Comparison of ENCODE assay signal across 9 mouse cellular contexts in the genomic region with DNA sequence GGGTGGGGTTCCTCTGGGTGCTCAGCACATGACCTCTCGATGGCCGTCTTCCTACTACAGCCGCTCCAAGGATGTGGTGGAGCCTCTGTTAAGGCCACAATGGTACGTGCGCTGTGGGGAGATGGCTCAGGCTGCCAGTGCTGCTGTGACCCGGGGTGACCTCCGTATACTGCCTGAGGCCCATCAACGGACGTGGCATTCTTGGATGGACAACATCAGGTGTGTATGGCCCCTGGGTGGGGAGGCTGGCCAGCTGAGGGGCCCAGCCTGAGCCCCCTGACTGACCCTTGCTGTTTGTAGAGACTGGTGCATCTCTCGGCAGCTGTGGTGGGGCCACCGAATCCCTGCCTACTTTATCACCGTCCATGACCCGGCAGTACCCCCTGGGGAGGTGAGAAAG.
"Had no signal": no experiment of that assay in that cellular context is flagged by ENCODE, and none has a peak within 500 bp of the region (broad histone marks: within the 10 kb centered on the region; RNA-seq: fewer than 3 reads in every experiment).

No protein-coding gene starts in this region.

- ATAC-seq: midbrain, embryonic 13.5 days had no signal

- H3K4me2 ChIP-seq: limb, embryonic 15.5 days; liver, embryonic 15.5 days; lung, embryonic 14.5 days; midbrain, embryonic 13.5 days; neural tube, embryonic 15.5 days had no signal

- DNase-seq: kidney, adult 8-10 months; lung, embryonic 14.5 days; thymus, postnatal 4 days had no signal

- H3K9ac ChIP-seq: limb, embryonic 15.5 days; liver, embryonic 15.5 days; lung, embryonic 14.5 days; midbrain, embryonic 13.5 days; neural tube, embryonic 15.5 days had no signal

- H3K4me3 ChIP-seq: left cerebral cortex, adult 2 months; limb, embryonic 15.5 days; liver, embryonic 15.5 days; midbrain, embryonic 13.5 days; neural tube, embryonic 15.5 days had no signal

- H3K27me3 ChIP-seq: limb, embryonic 15.5 days; liver, embryonic 15.5 days; midbrain, embryonic 13.5 days; neural tube, embryonic 15.5 days had no signal

- H3K9me3 ChIP-seq: limb, embryonic 15.5 days; liver, embryonic 15.5 days; midbrain, embryonic 13.5 days; neural tube, embryonic 15.5 days had no signal

- H3K27ac ChIP-seq: left cerebral cortex, adult 2 months; limb, embryonic 15.5 days; liver, embryonic 15.5 days; midbrain, embryonic 13.5 days; neural tube, embryonic 15.5 days; stomach, postnatal 0 days had no signal
